In the genomic region with DNA sequence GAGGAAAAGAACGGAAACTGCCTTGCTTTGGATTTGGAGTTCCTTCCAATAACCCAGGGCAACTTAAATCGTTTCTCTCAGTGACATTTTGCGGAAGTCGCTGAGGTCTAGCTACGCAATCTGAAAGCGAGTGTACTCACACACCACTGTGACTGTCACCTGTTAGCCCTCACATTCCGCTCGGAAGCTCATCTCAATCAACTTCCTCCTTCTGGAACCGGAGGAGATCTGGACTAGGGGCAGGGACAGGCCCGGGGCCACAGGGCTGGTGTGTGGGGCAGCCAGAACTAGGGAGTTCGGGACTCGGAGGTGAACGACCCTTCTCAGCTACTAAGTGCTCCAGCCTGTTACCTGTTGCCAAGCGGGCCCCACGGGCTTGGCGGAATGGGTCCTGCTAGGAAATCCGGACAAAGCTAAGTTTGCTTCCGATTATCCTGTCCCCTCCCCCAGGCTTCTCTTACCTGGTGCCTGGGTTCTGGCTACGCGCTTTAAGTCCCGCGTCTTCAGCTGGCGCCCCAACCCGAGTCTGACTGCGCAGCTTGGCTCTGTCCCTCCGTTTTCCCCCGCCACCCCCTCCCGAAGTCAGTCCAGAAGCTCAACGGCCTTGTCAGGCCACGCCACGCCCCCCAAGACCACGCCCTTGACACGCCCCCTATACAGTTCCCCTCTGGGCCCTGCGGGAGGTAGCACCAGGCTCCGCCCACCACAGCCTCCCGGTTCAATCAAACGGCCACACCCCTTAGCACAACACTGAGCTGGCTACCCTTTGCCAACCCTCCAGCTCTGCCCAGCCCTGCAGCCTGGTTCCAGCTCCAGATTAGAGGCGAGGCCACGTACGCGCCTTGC, we compare ENCODE assay signal across 8 mouse cellular contexts. TPM values are rescaled to one million over a fixed set of nuclear protein-coding genes. Genes with fewer than 3 reads are reported as not detected.
DNase-seq lines count a peak whose midpoint lies in the region; ATAC-seq lines count a peak whose summit lies in the region.

No protein-coding gene starts in this region.

- peak overlapping the region; percentile 90 for H3K4me2 ChIP-seq in embryonic facial prominence, embryonic 11.5 days (ENCODE audit: low read depth, low read length)
- H3K4me2 ChIP-seq in midbrain, embryonic 12.5 days (replicated peaks), result peak overlapping the region; percentile 62

- peak overlapping the region; percentile 47 for H3K4me3 ChIP-seq in embryonic facial prominence, embryonic 11.5 days (ENCODE audit: low read depth, low read length)
- peak overlapping the region; percentile 61 for H3K4me3 ChIP-seq in limb, embryonic 10.5 days
- peak overlapping the region; percentile 38 for H3K4me3 ChIP-seq in midbrain, embryonic 12.5 days

- under 1% methylated on average over 40 of the region's 41 CpGs for WGBS in embryonic facial prominence, embryonic 11.5 days
- 2% methylated on average over 41 of the region's 41 CpGs for WGBS in limb, embryonic 10.5 days
- 3% methylated on average over 41 of the region's 41 CpGs for WGBS in midbrain, embryonic 12.5 days

- H3K9me3 ChIP-seq in embryonic facial prominence, embryonic 11.5 days (replicated peaks; ENCODE audit: control insufficient read depth, low read length), result no peaks in the 10 kb centered on the region
- no peaks in the 10 kb centered on the region for H3K9me3 ChIP-seq in limb, embryonic 10.5 days (replicated peaks)
- no peaks in the 10 kb centered on the region for H3K9me3 ChIP-seq in midbrain, embryonic 12.5 days

- H3K4me1 ChIP-seq in embryonic facial prominence, embryonic 11.5 days (ENCODE audit: control insufficient read depth, insufficient read depth, low read length), result no peaks in the 10 kb centered on the region; the same call in 1 of the 2 replicates
- peaks cover 29% of the 10 kb centered on the region for H3K4me1 ChIP-seq in limb, embryonic 10.5 days
- peaks cover 11% of the 10 kb centered on the region for H3K4me1 ChIP-seq in midbrain, embryonic 12.5 days

- peak; percentile 99 for DNase-seq in 3134 (ENCODE audit: extremely low read depth, insufficient read length, low spot score)
- peak; percentile 98 for DNase-seq in adrenal gland, postnatal 25 days
- peak; percentile 95 for DNase-seq in embryonic facial prominence, embryonic 11.5 days (ENCODE audit: low spot score)
- peak; percentile 98 for DNase-seq in kidney, adult 11 months
- DNase-seq in limb, embryonic 10.5 days (ENCODE audit: low spot score), result peak; percentile 97
- peak; percentile 96 for DNase-seq in skeletal muscle tissue, adult 2 months (ENCODE audit: low read depth, low spot score)

- ATAC-seq in embryonic facial prominence, embryonic 11.5 days (replicated peaks; ENCODE audit: insufficient number of reproducible peaks, low FRiP score, low TSS enrichment, low read depth), result peak; percentile 90
- ATAC-seq in granulocyte monocyte progenitor cell, adult 5-6 weeks (replicated peaks; ENCODE audit: poor library complexity, severe bottlenecking), result peak; percentile 69
- peak; percentile 95 for ATAC-seq in midbrain, embryonic 12.5 days (ENCODE audit: low FRiP score, low read depth)

- H3K36me3 ChIP-seq in embryonic facial prominence, embryonic 11.5 days (replicated peaks; ENCODE audit: control insufficient read depth, insufficient read depth, low read depth, low read length), result no peaks in the 10 kb centered on the region
- no peaks in the 10 kb centered on the region for H3K36me3 ChIP-seq in limb, embryonic 10.5 days
- H3K36me3 ChIP-seq in midbrain, embryonic 12.5 days, result no peaks in the 10 kb centered on the region

- H3K9ac ChIP-seq in embryonic facial prominence, embryonic 11.5 days (replicated peaks; ENCODE audit: low read length), result peak overlapping the region; percentile 50
- peak overlapping the region; percentile 50 for H3K9ac ChIP-seq in midbrain, embryonic 12.5 days (replicated peaks)

- no peaks in the 10 kb centered on the region; the same call in 1 of the 2 replicates for H3K27me3 ChIP-seq in embryonic facial prominence, embryonic 11.5 days (ENCODE audit: control insufficient read depth, insufficient read depth, low read length)
- H3K27me3 ChIP-seq in limb, embryonic 10.5 days (ENCODE audit: low read depth, poor library complexity, severe bottlenecking), result peaks cover 42% of the 10 kb centered on the region
- peaks cover 52% of the 10 kb centered on the region for H3K27me3 ChIP-seq in midbrain, embryonic 12.5 days

- H3K27ac ChIP-seq in embryonic facial prominence, embryonic 11.5 days (replicated peaks; ENCODE audit: low read depth, low read length), result no peak overlapping the region
- H3K27ac ChIP-seq in limb, embryonic 10.5 days, result peak overlapping the region; percentile 75
- peak overlapping the region; percentile 40 for H3K27ac ChIP-seq in midbrain, embryonic 12.5 days (replicated peaks)

RNA-seq across cellular contexts. Expression of gene Cd82, which starts 0.8 kb away (rescaled TPM):
- total RNA-seq in adrenal gland, postnatal 25 days (2021), result 43.0 and 54.8 TPM in 2 replicates
- polyA plus RNA-seq in embryonic facial prominence, embryonic 11.5 days (2014; fragmentation: Nextera tagmentation; extraction: Ambion mirVana), result 6.8 and 7.5 TPM in 2 replicates
- total RNA-seq in granulocyte monocyte progenitor cell, adult 5-6 weeks (2014; fragmentation: Nextera tagmentation), result 17.7 and 22.8 TPM in 2 replicates
- total RNA-seq in granulocyte monocyte progenitor cell, adult 5-6 weeks (2017), result 11.3 and 23.5 TPM in 2 replicates
- 4.1 and 7.2 TPM in 2 replicates for polyA plus RNA-seq in limb, embryonic 10.5 days (2016; fragmentation: Nextera tagmentation; extraction: Ambion mirVana)
- 8.5 and 8.8 TPM in 2 replicates for polyA plus RNA-seq in midbrain, embryonic 12.5 days (2016; fragmentation: Nextera tagmentation; extraction: Ambion mirVana)
